Mouse (Mus musculus) neural tube, embryonic 14.5 days (tissue): Measurements from ENCODE around the gene Tmem120a. TPM values are rescaled to one million over a fixed set of nuclear protein-coding genes. Genes with fewer than 3 reads are reported as not detected.

Source experiments
- ATAC-seq: fragments of 200-750 bp; cut with Nextera tagmentation; 2 replicates; pipeline ENCODE4 v1.8.0; 2017; ENCODE audit warnings: low read depth, mild to moderate bottlenecking, moderate TSS enrichment, moderate library complexity
- H3K27ac ChIP-seq: fragments of 300-500 bp; sonication (generic); 2 replicates; pipeline ENCODE4 v1.5.1; 2014; ENCODE audit warnings: low read depth, mild to moderate bottlenecking, control low read depth, low read length, moderate library complexity, mixed read lengths
- H3K27me3 ChIP-seq: fragments of 300-500 bp; sonication (generic); 2 replicates; pipeline ENCODE4 v1.6.1; 2014; ENCODE audit warnings: low read length; ENCODE audit not compliant: control insufficient read depth, insufficient read depth
- H3K36me3 ChIP-seq: fragments of 300-500 bp; sonication (generic); 2 replicates; pipeline ENCODE4 v1.6.1; 2014; ENCODE audit warnings: low read length, mixed read lengths; ENCODE audit not compliant: control insufficient read depth, insufficient read depth
- H3K4me1 ChIP-seq: fragments of 300-500 bp; sonication (generic); 2 replicates; pipeline ENCODE4 v1.6.1; 2014; ENCODE audit warnings: low read length; ENCODE audit not compliant: control insufficient read depth, insufficient read depth
- H3K4me2 ChIP-seq: fragments of 300-500 bp; sonication (generic); 2 replicates; pipeline ENCODE4 v1.6.1; 2014; ENCODE audit warnings: mild to moderate bottlenecking, low read depth, low read length, control low read depth
- H3K4me3 ChIP-seq: fragments of 300-500 bp; sonication (generic); 2 replicates; pipeline ENCODE4 v1.5.1; 2014; ENCODE audit warnings: low read depth, low read length, control low read depth, mixed read lengths
- H3K9ac ChIP-seq: fragments of 300-500 bp; sonication (generic); replicated peaks from 2 replicates; pipeline ENCODE4 v1.6.1; 2014; ENCODE audit warnings: low read depth, mild to moderate bottlenecking, control low read depth, low read length, mixed read lengths
- H3K9me3 ChIP-seq: fragments of 300-500 bp; sonication (generic); 2 replicates; pipeline ENCODE4 v1.6.1; 2016; ENCODE audit warnings: low read length; ENCODE audit not compliant: control insufficient read depth
- WGBS: fragments of 180-500 bp; shearing (Covaris S2); extraction: QIAGEN DNeasy Blood & Tissue Kit; methylation state at CpG from one replicate; pipeline ENCODE4 v1.1.7; 2014; 5-methylcytosine and 5-hydroxymethylcytosine counted together
- polyA plus RNA-seq: library from polyadenylated mRNA; unstranded; fragments of >200 nt; fragmentation: Nextera tagmentation; extraction: Ambion mirVana; gene quantifications from 2 replicates; pipeline ENCODE4 v1.2.1, GENCODE M21; 2014

Tmem120a gene
- polyA plus RNA-seq, 1 experiment from 2014 or later: 82.0 TPM

GRCm38 (mm10) chr5:135727871-135728270 is 16.4 kb downstream of the Tmem120a start:
- H3K36me3 ChIP-seq: peaks cover 37% of the 10 kb centered on the region
- ATAC-seq: no peak
- H3K4me3 ChIP-seq: no peak overlapping the region
- H3K9ac ChIP-seq: no peak overlapping the region
- WGBS: 94% methylated on average over 9 of the region's 9 CpGs
- no peak overlapping the region for H3K27ac ChIP-seq
- no peak overlapping the region for H3K4me2 ChIP-seq
- H3K27me3 ChIP-seq: no peaks in the 10 kb centered on the region
- H3K4me1 ChIP-seq: peaks cover 32% of the 10 kb centered on the region
- no peaks in the 10 kb centered on the region for H3K9me3 ChIP-seq

- H3K36me3 ChIP-seq: peaks cover 32% of the 10 kb centered on the region
- no peak overlapping the region for H3K9ac ChIP-seq
- H3K27me3 ChIP-seq: no peaks in the 10 kb centered on the region
- H3K9me3 ChIP-seq: no peaks in the 10 kb centered on the region
- H3K4me1 ChIP-seq: peaks cover 32% of the 10 kb centered on the region
- H3K4me3 ChIP-seq: no peak overlapping the region
- ATAC-seq: no peak
- H3K4me2 ChIP-seq: peak overlapping the region; percentile 49; the same call in 1 of the 2 replicates
- H3K27ac ChIP-seq: peak overlapping the region; percentile 91; the same call in 1 of the 2 replicates
- 65% methylated on average over 2 of the region's 2 CpGs for WGBS
Observed at GRCm38 (mm10) chr5:135726641-135727346, 17.5 kb downstream of the Tmem120a start.

- H3K4me2 ChIP-seq: peak overlapping the region; percentile 49
- H3K27me3 ChIP-seq: no peaks in the 10 kb centered on the region
- no peaks in the 10 kb centered on the region for H3K9me3 ChIP-seq
- H3K4me3 ChIP-seq: peak overlapping the region; percentile 19; the same call in 1 of the 2 replicates
- peak overlapping the region; percentile 53 for H3K9ac ChIP-seq
- ATAC-seq: no peak
- peaks cover 24% of the 10 kb centered on the region for H3K36me3 ChIP-seq
- peak overlapping the region; percentile 91 for H3K27ac ChIP-seq
- H3K4me1 ChIP-seq: peaks cover 32% of the 10 kb centered on the region
- WGBS: 16% methylated on average over 6 of the region's 6 CpGs
Observed at GRCm38 (mm10) chr5:135725991-135726390, 18.3 kb downstream of the Tmem120a start.

GRCm38 (mm10) chr5:135725391-135725841 is 18.8 kb downstream of the Tmem120a start:
- peak overlapping the region; percentile 19; the same call in 1 of the 2 replicates for H3K4me3 ChIP-seq
- peak overlapping the region; percentile 53 for H3K9ac ChIP-seq
- peak overlapping the region; percentile 91 for H3K27ac ChIP-seq
- no peaks in the 10 kb centered on the region for H3K9me3 ChIP-seq
- H3K36me3 ChIP-seq: peaks cover 18% of the 10 kb centered on the region
- peak overlapping the region; percentile 49 for H3K4me2 ChIP-seq
- 2% methylated on average over 8 of the region's 8 CpGs for WGBS
- peak; percentile 92 for ATAC-seq
- H3K27me3 ChIP-seq: no peaks in the 10 kb centered on the region
- H3K4me1 ChIP-seq: peaks cover 32% of the 10 kb centered on the region

GRCm38 (mm10) chr5:135724536-135725322 is 19.5 kb downstream of the Tmem120a start:
- Histone ChIP-seq H3K9me3 (no peaks in the 10 kb centered on the region), H3K27me3 (no peaks in the 10 kb centered on the region), H3K4me1 (peaks cover 32% of the 10 kb centered on the region), H3K36me3 (peaks cover 13% of the 10 kb centered on the region), H3K27ac (peak overlapping the region; percentile 91), H3K4me2 (peak overlapping the region; percentile 49), H3K9ac (peak overlapping the region; percentile 53), H3K4me3 (peak overlapping the region; percentile 19; the same call in 1 of the 2 replicates)
- peak; percentile 77 for ATAC-seq
- 6% methylated on average over 9 of the region's 9 CpGs for WGBS

- H3K4me2 ChIP-seq: no peak overlapping the region
- H3K9me3 ChIP-seq: no peaks in the 10 kb centered on the region
- H3K9ac ChIP-seq: no peak overlapping the region
- ATAC-seq: no peak
- no peaks in the 10 kb centered on the region for H3K27me3 ChIP-seq
- no peak overlapping the region for H3K27ac ChIP-seq
- WGBS: 69% methylated on average over 3 of the region's 3 CpGs
- peaks cover 11% of the 10 kb centered on the region for H3K36me3 ChIP-seq
- peaks cover 32% of the 10 kb centered on the region for H3K4me1 ChIP-seq
- no peak overlapping the region for H3K4me3 ChIP-seq
Observed at GRCm38 (mm10) chr5:135723165-135723751, 21.0 kb downstream of the Tmem120a start.

- Histone ChIP-seq H3K27me3 (no peaks in the 10 kb centered on the region), H3K27ac (no peak overlapping the region), H3K4me1 (peaks cover 29% of the 10 kb centered on the region), H3K9ac (no peak overlapping the region), H3K9me3 (no peaks in the 10 kb centered on the region), H3K36me3 (peaks cover 16% of the 10 kb centered on the region), H3K4me3 (no peak overlapping the region), H3K4me2 (no peak overlapping the region)
- WGBS: 77% methylated on average over 11 of the region's 11 CpGs
- ATAC-seq: no peak
Observed at GRCm38 (mm10) chr5:135722121-135722520, 22.1 kb downstream of the Tmem120a start.

GRCm38 (mm10) chr5:135721076-135721475 is 23.2 kb downstream of the Tmem120a start:
- H3K27me3 ChIP-seq: no peaks in the 10 kb centered on the region
- H3K4me2 ChIP-seq: no peak overlapping the region
- H3K36me3 ChIP-seq: peaks cover 23% of the 10 kb centered on the region
- 95% methylated on average over 8 of the region's 8 CpGs for WGBS
- no peak overlapping the region for H3K9ac ChIP-seq
- ATAC-seq: no peak
- H3K4me3 ChIP-seq: no peak overlapping the region
- H3K4me1 ChIP-seq: peaks cover 18% of the 10 kb centered on the region
- H3K27ac ChIP-seq: no peak overlapping the region
- no peaks in the 10 kb centered on the region for H3K9me3 ChIP-seq
